Mouse (Mus musculus) CD8-positive naive resting alpha-beta T cell, adult 2 months (primary cell): ENCODE data around the gene Zp2.

Experiments
- DNase-seq, 2 experiments: peaks; one replicate each; pipeline ENCODE4 v3.0.0; 2022; ENCODE audit warnings: low read depth in 2 of 2, low spot score in 2 of 2

Zp2 gene

GRCm38 (mm10) chr7:120145191-120145590 is at the start of gene Zp2:
Gene Zp2, minus strand, starts transcription at chr7:120145291.
- DNase-seq, result no peak

GRCm38 (mm10) chr7:120192816-120193215 is 47.7 kb upstream of the Zp2 start:
- no peak for DNase-seq

GRCm38 (mm10) chr7:120192207-120192606 is 47.1 kb upstream of the Zp2 start:
- DNase-seq, result no peak

- DNase-seq, result no peak
Measured at GRCm38 (mm10) chr7:120190150-120190665, 45.1 kb upstream of the Zp2 start.

- DNase-seq, result no peak
Measured at GRCm38 (mm10) chr7:120189369-120190149, 44.5 kb upstream of the Zp2 start.

- DNase-seq, result no peak
Measured at GRCm38 (mm10) chr7:120188946-120189345, 43.9 kb upstream of the Zp2 start.

- DNase-seq, result no peak
Measured at GRCm38 (mm10) chr7:120182891-120183290, 37.8 kb upstream of the Zp2 start.

GRCm38 (mm10) chr7:120181401-120182230 is 36.5 kb upstream of the Zp2 start:
- no peak for DNase-seq

GRCm38 (mm10) chr7:120180547-120180946 is 35.5 kb upstream of the Zp2 start:
- DNase-seq, result no peak

GRCm38 (mm10) chr7:120178935-120179334 is 33.8 kb upstream of the Zp2 start:
- no peak for DNase-seq

- DNase-seq, result no peak
Measured at GRCm38 (mm10) chr7:120177611-120178010, 32.5 kb upstream of the Zp2 start.

- no peak for DNase-seq
Measured at GRCm38 (mm10) chr7:120174723-120175504, 29.8 kb upstream of the Zp2 start.

- no peak for DNase-seq
Measured at GRCm38 (mm10) chr7:120173603-120174244, 28.6 kb upstream of the Zp2 start, which contains the start of gene Anks4b. Gene Anks4b, plus strand, starts transcription at chr7:120173858.

- no peak for DNase-seq
Measured at GRCm38 (mm10) chr7:120172188-120172700, 27.2 kb upstream of the Zp2 start.

- DNase-seq, result no peak
Measured at GRCm38 (mm10) chr7:120163581-120164251, 18.6 kb upstream of the Zp2 start.

- no peak for DNase-seq
Measured at GRCm38 (mm10) chr7:120158121-120158613, 13.1 kb upstream of the Zp2 start.

GRCm38 (mm10) chr7:120157575-120158061 is 12.5 kb upstream of the Zp2 start:
- DNase-seq, result no peak

GRCm38 (mm10) chr7:120156841-120157409 is 11.8 kb upstream of the Zp2 start:
- DNase-seq, result no peak

GRCm38 (mm10) chr7:120150898-120151297 is 5.8 kb upstream of the Zp2 start:
- no peak for DNase-seq
